Mouse (Mus musculus) kidney, adult 9 months (tissue): ENCODE measurements around the gene Slamf9.

Experiments
- DNase-seq: peaks from one replicate; pipeline ENCODE4 v3.0.0; 2022

Slamf9 gene

DNA sequence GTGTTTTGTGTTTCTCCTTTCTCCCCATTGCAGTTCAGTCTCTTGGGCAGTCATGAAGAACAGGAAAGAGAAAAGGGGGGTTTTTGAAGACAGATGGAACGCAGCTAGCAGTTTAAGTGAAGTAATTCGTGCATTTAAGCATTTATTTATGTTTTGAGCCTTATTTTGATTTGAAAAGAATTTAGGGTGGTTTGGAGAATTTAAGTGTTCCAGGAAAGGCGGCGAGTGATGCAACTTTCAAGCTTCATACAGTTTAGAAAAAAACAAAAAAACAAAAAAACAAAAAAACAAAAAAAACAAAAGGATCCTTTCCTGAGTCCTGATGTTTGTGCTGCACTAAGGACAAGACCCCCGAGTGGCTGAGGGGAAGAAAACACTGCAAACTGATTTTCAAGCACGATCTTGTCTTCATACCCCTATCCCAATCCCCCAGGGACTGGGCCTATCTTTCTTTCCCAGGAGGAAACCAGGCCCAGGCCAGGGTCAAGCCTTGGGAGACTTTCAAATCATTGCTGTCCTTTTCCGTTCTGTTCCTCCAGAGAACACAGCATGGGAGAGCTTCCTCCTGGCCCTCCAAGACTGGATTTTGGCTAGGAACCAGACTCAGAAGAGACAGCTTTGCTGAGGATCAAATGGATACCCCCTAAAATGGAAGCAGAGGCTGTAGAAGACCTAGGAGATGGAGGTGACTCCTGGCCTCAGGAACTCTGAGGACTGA, 39.6 kb downstream of the Slamf9 start:
- DNase-seq, result peak; percentile 55

DNA sequence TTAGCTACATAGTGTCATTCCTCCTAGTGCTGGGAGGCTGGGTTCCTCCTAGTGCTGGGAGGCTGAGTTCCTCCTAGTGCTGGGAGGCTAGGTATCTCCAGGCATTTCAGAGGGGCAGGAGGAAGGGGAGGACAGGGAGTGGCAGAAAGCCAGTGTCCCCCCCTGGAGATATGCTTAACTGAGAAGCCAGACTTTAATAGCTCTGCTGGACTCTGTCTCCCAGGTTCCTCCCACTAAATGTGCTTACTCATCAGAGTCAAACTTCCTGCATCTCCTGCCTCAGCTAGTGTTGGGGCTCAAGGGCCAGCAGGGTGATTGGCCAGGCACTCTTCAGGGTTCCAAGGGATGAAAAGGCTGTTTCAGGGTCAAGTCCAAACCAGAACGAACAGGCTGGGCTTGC, 40.2 kb downstream of the Slamf9 start:
- peak; percentile 72 for DNase-seq

DNA sequence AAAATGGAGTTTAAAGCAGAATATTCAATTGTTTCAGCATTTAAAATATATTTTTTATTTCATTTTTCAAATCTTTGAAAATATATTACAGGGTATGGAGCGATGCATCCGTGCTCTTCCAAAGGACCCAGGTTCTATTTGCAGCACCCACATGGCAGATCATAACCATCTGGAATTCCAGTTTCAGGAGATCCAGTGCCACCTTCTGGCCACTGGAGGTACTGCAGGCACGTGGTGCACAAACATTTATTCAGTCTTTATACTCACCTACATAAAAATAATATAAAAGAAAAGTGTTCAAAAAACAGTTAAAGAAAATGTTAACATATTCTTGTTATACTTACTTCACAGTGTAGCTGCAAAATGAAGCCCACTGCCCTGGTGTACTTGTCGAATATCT, 42.9 kb downstream of the Slamf9 start:
- no peak for DNase-seq

DNA sequence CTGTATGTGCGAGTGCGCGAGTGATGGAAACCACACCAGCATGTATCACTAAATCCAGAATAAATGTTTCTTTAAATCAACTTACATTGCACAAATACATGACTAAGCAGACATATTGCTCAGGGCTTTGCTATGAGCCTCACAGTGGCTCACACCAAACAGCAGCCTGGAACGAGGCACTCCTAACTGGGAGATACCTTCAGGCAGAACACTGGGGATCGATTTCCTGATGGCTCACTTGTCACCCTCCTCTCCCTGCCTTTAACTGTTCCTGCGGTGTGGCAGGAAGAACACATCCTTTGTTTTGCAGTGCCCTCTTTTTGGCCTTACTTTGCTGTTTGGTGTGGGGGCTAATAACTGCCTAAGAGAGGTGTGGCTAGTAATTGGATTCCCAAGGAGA, 44.5 kb downstream of the Slamf9 start:
- no peak for DNase-seq

DNA sequence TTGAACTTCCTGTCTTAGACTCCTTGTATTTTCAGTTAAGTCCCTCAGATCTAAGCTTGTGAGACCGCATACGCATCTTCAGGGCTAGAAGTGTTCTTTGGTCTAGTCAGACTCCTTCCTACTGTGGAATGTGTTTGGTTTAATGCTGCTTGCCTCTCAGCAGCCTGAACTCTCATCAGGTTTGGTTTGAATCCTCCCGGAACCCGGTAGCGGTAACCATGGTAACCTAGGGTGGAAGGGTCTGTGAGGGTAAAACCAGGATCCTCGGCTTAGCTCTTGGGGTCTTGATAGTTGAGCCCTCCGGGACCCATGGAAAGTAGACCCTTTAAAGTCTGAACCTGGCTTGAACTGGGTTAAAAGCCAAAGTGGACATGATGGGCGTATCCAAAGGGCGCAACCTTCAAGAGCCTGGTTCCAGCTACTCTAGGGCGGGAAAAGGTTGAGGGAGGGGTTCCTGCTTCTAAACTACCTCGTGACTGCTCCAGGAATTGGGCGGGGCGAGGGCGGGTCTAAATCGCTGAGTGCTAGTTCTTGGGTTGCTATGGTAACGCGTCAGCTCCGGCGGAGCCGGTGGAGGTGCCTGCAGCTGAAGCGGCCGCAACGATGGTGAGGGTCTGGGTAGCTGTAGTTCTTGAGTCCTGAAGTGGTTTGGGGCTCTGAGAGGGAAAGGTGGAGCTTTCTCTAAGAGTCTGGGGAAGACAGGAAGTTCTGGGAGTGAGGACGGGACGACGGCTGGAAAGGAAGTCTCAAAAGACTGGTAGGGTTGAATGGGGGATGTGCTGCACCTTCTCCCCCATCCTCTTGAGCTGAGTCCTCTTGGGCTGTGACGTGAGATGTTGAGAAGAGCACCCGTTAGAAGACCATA, 45.6 kb downstream of the Slamf9 start, which contains the start of gene Cfap45:
Cfap45 (plus strand) TSS at position 226 of the 865 bp plus-strand sequence.
- DNase-seq, result peak; percentile 88

DNA sequence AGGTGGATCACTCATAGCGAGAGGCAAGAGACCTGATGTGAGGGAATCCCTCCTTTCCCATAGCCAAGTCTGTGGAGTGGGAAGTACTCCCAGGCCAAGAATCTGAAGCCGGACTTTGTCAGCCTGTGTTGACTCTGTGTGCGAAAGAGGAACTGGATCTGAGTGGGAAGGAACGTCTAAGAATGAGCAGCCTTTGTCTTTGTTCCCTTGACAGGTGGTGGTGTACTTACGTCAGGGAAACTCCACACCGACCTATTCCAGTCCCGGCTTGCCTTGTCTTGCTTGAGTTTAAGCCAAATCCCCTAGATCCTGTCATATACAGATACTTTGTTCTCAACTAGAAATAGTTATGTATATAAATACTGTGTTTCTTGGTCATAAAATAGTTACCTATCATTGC, 47.4 kb downstream of the Slamf9 start:
- no peak for DNase-seq

DNA sequence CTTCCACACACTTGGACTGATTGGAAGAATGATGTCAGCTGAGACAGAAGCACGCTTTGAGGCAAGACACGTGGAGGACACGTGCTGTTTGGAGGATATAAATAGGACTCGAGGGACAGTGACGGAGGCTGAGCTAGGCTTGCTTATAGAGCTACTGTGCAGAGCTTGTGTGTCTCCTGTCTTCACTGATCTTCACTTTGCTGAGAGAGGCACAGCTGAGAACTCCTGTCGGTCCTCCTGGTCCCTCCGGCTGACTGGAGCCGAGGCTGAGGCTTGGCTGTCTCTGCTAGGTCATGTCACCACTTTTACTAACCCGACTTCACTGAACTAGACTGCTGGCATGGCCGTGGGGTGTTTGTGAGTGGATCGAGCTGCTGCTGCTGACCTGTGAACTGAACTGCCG, 48.5 kb downstream of the Slamf9 start:
- DNase-seq, result no peak

DNA sequence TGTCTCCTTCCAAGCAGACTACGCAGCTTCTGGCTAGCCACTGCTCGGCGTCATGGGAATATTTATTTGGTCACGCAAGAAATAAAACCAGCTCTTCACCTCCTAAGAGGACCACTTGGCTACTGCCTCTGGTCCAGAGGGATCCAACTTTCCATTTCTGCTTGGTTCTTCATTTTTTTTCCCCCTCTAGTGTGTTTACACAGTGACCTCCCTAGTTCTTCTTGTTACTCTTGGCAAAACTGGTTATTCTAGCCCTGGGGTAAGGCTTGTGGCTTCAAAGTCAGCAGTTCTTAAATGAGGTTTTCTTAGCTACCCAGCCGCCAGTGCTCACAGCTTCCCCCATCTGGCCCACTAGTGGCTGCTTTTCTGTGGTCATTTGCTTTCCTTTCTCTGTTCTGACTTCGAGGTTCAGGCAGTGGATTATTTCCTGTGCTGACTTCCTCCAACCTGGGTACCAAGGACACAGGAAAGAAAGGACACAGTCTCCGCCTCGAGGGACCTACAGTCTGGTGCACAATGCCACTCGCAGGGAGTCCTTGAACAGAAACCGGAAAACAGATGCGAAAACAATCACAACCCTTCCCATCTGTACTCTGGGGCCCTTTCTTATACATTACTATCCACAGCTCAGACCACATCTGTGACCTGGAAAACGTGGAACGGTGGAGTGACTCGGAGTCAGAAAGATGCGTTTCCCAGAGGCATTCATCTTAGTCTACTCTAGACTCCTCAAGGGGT, 50.0 kb downstream of the Slamf9 start:
- peak; percentile 64 for DNase-seq

DNA sequence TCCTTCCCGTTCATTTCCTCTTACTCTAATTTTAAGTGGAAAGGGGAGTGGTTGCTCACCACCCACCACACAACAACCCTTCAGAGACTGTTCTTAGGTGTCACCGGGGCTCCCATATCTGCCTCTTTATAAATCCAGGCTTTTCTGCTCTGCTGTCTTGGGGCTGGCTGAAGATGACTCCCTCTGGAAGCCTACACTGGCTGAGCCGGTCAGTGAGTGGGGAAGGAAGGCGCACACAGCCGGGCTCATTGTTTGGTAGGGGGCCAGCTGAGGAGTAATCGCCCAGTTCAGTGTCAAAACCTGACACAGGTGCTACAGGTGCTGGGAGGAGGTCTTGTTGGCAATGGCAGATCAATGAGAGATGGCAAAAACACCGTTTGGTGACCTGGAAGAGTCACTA, 50.8 kb downstream of the Slamf9 start:
- no peak for DNase-seq

DNA sequence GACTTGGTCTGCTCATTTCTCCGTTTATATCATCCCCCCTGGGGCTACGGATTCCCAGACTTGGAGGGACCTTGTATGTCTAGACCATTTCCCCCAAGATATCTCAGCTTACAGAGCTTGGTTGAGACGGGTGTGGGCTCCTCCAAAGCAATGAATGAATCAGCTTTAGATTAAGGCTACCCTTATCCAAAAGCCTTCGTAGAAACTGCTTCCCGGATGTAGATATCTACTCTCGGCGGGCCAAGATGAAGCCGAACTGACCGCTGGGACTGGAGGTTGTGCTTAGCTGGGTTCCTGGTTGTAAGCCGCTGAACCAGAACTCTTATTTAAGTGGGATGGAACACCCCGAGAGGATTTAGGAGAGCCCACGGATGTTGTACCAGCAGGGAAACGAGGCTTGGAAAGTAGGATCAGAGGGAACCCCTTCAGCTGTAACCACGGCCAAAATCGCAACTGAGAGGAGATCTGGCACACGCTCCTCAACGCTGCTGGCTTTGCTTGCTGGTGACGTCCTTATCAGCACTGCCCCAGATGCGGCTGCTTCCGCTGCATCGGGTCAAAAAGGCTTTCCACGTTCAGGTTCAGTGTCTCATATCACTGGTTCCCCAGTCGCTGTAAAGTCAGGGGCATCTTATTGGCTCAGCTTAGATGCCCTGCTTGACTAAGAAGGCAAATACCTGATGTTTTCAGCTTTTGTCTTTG, 51.4 kb downstream of the Slamf9 start:
- peak; percentile 48 for DNase-seq

DNA sequence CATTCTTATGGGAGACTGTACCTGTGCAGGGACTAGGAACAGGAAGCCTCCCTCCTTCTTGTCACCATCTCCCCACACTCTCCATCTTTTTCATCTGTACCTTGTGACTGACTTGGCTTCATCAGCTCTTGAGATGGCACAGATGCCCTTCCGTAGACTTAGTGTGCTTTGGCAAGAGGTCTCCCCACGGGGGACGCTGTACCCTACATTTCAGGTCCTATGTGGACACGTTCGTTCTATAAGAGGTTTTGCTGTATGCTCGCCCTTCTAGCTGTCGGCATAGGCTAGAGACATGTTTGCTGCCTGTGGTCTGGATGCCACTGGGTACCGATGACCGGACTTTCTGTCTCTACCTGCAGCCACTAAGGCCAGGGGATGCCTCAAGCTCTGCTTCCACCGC, 52.3 kb downstream of the Slamf9 start:
- DNase-seq, result no peak
